Mouse (Mus musculus) brain, embryonic 18.5 days (tissue): ENCODE measurements around the gene Spata48.

Experiments used
- DNase-seq: peaks from one replicate; pipeline ENCODE4 v3.0.0-alpha.2; 2012; ENCODE audit warnings: low read depth, low spot score

The Spata48 gene

DNA sequence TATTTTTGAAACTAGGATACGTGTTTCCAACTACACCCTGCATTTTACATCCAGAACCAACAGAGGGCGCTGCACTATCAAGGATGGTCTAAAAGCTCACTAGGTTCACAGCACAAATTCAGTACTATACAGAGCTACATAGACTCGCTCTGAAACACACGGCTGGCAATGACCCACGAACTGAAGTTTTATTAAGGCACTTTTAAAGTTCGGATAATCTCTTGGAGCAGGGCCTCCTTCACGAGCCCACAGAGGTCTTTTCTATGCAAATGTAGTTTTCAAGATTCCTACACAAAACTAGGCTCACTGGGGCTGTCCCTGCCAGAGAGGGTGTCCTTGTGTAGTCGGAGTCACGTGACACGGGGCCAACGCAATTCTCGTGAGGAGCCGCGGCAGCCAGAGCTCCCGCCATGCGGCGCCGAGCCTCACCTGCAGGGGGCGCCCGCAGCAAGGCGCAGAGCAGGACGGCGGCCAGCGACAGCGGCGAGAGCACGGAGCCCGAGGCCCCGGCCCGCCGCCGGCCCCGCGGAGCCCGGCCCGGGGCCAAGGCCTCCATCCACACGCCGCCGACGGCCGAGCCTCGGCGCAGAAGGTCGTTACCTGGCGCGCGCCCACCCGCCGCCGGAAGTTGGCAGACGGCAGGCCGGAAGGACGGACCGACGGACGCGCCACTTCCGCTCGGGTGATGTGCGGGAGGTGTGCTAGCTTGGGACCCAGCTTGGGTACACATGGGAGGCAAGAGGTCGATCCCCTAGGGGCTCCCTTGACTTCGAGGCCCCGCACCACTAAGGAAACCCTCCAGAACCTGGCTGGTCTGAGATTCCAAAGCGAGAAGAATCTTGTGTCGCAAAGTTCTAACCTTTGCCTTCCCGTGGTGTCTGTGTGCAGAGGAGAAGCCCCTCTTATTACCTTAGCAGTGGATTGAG lies at the start of gene Spata48, which contains the start of gene Zpbp:
Gene Spata48, plus strand, starts transcription at position 460 of the 926 bp plus-strand sequence.
Gene Zpbp, minus strand, starts transcription at position 774 of the 926 bp plus-strand sequence.
- peak; percentile 67 for DNase-seq

GRCm38 (mm10) chr11:11414188-11414587 lies 47.7 kb upstream of the Spata48 start:
- DNase-seq, result no peak

GRCm38 (mm10) chr11:11417356-11417755 lies 44.5 kb upstream of the Spata48 start:
- DNase-seq, result no peak

DNA sequence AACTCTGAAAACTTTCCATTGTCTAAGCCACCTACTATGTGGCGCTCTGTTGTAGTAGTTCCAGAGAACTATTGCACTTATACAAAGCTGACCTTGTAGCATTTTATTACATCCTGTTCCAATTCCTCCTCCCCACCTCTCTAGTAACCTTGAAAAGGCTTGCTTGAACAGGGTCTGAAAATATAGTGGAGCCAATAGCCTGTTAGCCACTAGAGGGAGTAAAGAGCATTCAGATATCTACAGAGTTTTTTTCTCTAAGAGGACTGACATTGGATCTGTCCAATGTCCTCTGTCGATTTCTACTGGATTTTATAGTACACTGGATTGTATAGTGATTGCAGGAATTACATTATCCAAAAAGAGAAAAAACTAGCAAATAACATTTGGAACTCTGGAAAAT lies 6.9 kb upstream of the Spata48 start:
- no peak for DNase-seq

- DNase-seq, result no peak
Measured at GRCm38 (mm10) chr11:11462561-11462890, 632 bp downstream of the Spata48 start.

DNA sequence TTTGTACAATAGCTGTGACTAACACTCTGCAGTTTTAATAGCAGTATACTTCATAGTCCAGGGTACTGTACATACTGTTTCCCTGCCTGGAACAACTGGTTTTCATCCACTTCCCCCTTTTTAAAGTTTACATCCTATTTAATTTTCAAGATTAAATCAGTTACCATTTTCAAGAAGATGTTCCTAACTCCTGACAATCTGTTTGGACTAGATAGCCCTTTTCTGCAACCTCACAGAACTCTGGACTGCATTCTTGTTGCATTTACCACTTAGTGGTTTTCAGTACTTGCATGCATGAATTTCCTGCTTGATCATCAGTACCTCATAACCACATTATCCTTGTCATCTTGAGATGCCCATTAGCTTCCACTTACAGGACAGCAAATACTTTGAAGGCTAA lies 7.0 kb downstream of the Spata48 start:
- DNase-seq, result no peak

DNA sequence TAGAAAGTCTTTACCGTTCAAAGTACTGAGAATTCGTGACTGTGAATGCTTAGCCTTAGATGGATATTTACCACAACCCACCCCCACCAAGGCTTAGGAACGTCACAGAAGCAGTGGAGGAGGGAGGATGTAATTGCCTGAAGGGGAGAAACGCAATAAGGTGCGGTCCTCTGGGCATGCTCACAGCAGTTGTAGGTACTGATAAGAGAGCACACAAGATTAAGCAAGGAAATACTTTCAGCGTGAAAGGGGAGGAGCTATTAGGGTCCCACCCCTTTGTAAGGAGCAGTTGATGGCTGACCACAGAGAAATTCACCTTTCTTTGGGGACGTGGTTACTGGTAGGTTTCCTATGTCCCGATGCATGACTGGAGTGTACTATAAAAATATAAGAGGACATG lies 22.5 kb downstream of the Spata48 start:
- DNase-seq, result no peak

- DNase-seq, result no peak
Measured at GRCm38 (mm10) chr11:11492044-11492443, 30.1 kb downstream of the Spata48 start.

DNA sequence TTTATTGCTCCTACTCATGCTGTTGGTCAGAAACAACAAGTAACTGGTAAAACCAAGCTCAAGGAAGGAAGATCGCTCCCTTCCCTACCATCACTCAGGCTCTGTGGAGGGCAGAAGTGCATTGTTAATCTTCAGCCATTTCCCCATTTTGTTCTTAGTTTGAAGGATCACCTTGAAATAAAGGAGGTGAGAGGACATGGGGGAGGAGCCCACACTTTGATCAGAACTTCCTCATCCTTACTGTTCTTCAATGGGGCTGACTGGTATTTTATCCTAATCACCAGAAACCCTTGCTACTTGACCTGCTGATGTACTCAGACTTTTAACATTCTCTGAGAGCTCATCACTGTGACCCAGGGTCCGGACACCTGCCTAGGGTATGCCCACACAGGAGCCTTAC lies 33.8 kb downstream of the Spata48 start:
- no peak for DNase-seq

DNA sequence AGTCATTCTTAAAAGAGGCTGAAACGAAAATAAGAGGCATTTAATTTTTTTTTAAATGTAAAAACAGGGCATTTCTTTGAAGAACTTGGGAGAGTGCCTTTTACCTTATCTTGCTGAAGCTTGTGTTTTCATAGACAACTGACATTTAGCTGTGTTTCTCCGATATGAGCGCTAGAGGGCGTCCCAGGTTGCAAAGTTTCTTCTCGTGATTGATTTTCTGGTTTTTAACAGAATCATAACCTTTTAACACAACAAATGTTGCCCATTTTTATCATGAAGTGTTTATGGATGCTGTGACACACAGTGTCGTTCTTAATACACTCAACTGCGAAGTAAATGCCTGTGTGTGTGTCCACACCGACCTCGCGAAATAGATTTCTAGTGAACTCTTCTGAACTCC lies 38.0 kb downstream of the Spata48 start:
- no peak for DNase-seq

- DNase-seq, result no peak
Measured at GRCm38 (mm10) chr11:11506187-11506586, 44.3 kb downstream of the Spata48 start.

DNA sequence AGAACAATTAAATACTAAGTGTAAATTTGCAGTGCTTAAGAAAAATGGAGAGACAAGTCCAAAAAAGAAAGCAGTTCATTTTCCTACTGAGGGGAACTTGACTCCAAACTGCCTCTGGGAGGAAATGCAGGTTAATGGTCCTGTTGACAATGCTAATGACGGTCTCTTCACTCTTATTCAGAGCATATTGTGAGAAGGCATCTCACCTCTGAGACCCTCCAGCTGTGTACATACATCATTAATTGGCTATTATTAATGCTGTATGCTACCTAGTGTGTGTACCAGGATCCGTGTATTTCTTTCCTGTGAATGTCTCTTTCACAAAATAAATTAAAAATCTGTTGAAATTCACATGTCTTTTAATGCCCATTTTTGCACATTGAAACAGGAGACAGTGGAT lies 47.5 kb downstream of the Spata48 start:
- no peak for DNase-seq

GRCm38 (mm10) chr11:11512056-11512455 lies 50.2 kb downstream of the Spata48 start:
- no peak for DNase-seq

DNA sequence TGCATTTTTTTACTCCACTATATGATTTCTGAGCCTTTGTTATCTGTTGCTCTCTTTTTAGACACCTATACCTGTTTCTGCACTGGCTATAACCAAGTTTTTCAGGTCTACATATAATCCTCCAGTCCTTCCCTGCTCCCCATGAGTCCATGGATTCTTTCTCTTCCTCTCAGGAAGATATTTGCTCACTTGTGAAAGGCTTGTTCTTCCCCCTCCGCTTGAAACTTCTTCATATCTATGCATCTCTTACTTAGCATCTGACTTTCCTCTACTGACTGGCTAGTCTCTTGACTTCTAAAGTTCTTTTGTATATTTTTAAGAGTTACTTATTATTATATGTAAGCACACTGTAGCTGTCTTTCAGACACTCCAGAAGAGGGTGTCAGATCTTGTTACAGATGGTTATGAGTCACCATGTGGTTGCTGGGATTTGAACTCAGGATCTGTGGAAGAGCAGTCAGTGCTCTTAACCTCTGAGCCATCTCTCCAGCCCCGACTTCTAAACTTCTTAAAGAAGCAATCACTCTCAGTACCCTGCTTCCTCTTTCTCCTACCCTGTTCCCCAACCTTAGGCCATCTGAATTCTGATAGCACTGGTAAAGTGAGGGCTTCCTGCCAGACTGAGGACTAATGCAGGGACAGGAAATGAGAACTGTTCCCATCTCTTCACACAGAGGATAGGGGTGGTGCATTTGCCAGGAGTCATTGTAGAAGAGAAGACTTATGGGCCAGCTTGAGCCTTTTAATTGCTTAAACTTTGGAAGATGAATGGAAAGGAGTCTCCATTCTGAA lies 51.3 kb downstream of the Spata48 start:
- DNase-seq, result no peak

DNA sequence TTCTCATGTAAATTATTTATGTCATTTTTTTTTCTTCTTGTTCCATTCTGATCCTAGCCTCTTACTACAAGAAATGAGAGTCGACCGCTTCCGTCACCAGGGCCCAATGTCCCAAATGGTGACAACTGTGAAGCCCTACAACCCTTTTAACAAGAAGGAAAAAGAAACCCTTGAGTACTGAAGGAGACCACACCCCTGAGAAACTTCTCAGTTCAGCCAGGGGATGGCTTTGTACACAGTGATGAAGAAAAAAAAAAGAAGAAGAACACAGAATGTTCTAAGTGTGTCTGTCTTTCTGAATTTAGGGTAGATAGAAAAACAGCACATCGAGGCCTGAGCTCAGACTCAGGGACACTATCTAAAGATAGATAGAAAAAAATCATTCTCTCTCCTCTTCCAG lies 53.0 kb downstream of the Spata48 start:
- DNase-seq, result no peak

DNA sequence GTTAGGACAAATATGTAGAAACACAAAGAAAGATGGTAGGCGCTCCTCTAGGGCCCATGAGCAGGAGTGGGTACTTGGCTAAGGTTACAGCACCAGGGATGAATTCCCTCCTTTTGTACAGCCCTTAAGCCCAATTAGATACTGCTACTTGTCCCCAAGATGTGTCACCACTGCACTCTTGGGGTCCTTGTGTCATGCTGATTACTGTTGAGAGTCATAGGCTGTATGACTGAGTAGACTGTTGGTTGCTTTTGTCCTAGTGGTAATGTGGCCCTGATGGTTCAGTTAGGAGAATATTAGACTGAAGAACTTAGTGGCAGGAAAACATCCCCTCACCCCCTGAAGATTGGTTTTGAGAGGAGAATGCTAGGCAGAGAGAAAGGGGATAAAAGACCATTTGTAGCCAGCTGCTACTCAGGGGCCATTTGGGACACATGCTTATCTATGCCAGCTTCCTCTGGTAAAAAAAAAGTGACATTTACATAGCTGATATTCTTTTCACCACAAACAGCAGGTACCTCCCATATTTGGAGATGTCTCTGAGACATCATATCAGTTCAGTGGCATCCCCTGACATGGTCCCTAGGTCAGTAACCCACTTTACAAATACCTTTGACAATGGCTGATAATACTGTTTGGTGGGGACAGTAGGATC lies 56.0 kb downstream of the Spata48 start:
- DNase-seq, result no peak

- no peak for DNase-seq
Measured at GRCm38 (mm10) chr11:11519255-11520243, 57.7 kb downstream of the Spata48 start.

DNA sequence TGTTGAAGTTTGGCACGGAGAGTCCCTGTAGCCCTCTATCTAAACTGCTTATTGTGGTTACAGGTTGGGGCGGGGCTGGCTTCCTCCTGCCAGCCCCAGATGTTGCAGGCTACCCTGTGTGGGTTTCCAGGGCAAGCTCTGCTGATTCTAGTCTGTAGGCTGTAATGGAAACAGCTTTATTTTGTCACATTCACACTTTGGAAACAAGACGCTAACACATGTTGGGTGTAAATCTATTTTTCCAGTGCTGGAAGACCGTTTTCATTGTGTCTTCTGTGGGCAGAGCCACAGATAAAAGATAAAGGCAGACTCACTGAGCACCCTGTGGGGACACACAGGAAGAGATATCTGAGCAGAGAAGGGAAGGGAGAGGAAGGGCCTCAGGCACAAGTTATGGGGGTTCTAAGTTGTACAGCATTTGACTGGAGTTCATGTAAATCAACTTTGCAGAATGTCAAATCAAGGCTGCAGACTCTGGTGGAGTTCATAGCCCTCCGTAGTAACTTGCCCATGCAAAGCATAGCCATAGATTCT lies 60.1 kb downstream of the Spata48 start:
- no peak for DNase-seq

- DNase-seq, result no peak
Measured at GRCm38 (mm10) chr11:11528760-11529159, 66.9 kb downstream of the Spata48 start.

DNA sequence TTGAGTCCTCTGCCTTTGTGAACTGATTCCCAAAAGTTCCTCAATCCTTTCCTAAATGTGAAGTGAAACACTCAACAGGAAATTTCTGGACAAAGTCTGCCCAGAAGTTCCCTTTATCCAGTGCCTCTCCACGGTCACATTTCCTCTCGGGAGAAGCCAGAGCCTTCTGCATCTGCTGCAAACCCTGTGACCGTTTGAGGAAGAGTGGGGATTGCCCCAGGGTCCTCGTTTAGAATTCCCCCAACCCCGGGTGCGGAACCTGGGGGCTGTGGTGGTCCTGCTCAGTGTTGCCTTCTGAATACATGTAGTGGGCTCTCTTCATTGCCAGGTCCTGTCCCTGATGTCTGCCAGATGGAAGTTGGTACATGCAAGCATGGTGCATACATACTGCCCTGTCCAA lies 67.3 kb downstream of the Spata48 start:
- no peak for DNase-seq

DNA sequence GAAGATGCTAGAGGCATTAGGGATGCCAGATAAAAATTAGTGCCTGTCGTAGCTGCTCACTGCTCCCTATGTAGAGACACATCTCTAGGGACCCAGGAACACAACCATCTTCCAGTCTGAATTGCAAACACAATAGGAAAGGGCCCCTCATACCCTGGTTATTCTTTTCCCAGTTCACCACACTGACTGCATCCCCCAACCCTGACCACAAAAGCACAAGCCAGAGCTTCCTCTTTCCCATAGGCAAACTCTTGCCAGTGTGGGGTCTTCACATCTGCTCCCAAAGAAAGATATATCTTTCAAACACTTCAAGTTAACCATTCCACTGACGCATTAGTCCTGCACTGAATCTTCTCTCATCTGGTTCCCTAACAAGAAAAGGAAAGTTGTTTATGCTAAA lies 68.2 kb downstream of the Spata48 start:
- DNase-seq, result no peak
